Mouse (Mus musculus): Measurements from ENCODE around the gene Snn.

Snn gene

DNA sequence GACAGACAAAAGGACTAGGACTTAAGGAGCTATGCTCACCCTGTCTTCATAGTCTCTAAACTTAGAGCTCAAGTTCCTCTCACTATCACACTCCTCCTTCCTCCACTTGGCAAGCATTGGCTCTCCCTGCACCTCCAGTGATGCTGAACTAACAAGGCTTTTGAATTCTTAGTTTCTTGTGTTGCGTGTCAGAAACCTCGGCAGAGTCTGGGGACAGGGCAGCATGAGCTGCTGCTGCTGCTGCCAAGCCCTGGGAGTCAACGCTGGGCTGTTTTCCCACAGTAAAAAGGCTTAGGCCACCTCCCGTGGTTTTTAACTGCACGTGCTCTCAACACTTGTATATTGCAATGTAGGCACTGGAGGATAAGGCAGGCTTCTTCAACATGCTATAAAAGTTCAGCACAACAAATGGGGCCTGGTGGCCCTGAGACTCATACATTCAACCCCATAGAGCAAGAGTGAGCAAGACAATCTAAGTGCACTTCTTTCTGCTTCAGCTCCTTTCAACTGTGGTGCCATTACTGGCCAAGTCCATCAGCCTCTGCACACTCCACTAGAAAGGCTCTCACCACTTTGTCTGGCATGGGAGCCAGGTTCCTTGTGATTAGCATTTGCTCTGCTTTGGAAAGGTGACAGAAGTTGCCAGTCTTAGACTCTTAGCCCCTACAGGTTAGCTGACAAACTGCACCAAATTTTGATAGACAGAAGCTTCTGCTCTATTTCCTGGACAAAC is 26.3 kb downstream of the Snn start:
- peak in 1 of 2 experiments; percentile 68 for DNase-seq

DNA sequence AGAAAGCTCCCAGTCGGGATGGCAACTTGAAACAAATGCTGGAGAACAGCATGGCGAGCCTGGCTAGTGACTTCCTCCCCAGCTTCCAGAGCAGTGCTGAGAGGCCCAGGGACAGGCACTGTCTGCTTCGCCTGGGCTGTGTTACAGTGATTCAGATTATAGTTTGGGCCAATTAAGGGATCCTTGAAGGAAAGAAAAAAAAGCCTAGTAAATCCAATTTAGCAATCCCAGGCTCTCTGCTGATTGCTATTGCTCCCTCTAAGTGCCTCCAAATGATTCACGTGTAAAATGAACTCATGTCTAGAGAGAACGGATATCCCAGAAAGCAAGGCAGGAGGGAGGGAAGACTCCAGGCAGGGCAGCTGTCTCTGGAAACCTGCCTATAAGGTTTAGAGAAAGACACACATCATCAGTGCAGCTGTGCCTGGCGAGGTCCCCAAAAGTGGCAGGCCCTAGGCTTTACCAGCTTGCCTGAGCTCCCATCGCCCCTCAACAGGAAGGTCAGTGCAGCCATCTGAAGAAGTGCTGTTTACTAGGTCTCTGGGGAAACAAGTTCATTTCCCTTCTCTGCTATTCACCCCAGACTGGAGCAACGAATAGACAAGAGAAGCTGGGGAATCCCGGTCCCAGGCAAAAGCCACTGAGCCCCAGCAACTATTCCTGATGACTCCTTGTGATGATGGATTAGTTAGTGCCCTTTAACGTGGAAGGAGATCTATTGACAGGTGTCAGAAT is 30.3 kb downstream of the Snn start:
- peak in 1 of 2 experiments; percentile 32 for DNase-seq

DNA sequence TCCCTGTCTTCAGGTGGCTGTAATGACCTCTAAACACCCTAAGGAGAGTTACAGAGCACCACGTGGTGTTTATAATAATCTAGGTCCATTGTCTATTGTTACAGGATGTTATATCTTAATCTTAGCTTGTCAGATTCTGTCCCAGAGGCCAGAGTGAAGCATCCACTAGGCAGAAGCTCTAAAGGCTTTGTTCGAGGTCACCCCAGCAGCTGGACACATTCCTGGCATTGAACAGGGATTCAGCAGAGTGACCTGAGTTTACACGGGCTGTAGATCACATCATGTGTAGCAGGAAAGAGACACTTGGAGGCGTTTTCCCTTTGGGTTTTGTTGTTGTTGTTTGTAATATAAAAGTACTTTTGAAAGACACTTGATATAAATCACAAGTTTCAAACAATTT is 31.3 kb downstream of the Snn start:
- peak; percentile 51 to 81 for DNase-seq

DNA sequence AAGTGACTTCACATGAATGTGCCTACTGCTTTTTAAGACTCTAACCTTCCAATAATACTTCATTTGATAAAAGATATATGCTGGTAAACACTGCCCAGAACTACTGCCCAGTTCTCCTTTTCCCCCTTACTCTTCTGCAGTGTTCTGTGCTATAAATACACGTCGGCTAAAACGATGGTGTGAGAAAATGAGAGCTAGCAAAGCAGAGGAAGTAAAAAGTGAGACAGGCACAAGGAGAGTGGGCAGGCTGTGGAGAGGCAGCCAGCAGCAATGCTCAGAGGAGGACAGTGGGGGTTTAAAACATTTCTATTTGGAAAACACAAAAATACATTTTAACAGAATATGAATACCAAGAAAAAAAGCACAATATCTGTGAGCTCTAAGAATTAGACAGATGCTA is 31.8 kb downstream of the Snn start:
- no peak for DNase-seq

DNA sequence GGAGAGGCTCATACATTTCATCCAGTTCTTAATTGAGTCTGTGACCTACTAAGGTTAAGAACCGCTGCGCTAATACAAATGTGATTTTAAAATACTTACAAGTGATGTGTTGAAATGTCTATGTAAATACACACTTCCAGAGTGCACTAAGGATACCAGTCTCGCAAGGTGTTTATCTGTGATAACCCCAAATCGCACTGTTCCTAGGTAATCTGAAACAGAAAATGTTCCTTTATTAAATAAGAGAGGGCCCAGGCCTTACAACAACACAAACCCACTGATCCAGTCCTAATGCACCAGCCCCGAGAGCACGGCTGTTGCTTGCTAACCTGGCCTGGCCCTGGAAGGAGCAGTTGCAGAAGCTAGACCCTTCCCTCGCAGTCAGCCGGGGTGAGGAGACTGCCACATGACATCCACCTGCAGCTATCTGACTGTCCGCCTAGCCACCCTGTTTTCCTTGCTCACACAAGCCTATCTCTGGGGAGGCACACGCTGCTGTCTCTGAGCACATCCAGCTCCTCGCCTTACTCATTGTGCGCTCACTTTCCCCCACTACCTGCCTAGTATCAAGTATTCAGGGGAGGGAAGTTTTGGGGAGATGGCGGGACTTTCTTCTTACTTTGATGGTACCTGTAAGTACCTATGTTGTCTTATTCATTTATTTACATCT is 33.1 kb downstream of the Snn start:
- DNase-seq, result no peak

DNA sequence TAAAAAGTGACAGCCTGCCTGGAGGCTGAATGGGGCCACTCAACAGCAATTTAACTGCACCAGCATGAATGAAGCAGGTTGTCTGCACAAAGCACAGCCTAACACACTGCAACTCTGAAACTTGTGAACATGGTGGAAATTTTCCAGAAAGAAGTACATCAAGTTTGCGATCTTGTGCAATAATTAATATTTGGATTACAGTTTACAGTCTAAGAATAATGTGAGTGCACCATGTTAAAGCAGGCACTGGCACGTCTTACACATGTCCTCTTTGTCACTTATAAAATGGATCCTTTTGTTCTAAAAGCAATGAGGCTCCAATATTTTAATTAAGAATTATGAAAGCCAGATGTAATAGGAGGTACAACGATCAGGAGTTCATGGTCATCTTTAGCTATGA is 36.6 kb downstream of the Snn start:
- DNase-seq, result no peak

DNA sequence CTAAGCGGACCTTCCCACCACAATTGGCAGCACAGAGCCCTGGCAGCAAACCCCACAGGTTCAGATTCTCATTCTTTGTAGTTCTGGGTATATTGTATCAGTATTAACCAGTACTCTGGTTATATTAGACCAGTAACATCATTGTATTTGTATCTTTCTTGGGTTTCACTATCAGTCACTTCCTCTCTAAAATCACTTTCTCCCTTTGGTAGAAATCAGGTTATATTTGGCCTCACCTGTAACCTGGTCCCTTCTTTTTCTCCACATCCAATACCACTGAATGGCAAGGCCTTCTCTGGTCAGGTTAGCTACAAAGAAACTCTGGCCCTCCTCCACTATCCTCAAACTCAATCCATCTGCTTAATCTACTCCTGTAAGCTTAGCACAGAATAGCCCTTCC is 44.2 kb downstream of the Snn start:
- no peak for DNase-seq

DNA sequence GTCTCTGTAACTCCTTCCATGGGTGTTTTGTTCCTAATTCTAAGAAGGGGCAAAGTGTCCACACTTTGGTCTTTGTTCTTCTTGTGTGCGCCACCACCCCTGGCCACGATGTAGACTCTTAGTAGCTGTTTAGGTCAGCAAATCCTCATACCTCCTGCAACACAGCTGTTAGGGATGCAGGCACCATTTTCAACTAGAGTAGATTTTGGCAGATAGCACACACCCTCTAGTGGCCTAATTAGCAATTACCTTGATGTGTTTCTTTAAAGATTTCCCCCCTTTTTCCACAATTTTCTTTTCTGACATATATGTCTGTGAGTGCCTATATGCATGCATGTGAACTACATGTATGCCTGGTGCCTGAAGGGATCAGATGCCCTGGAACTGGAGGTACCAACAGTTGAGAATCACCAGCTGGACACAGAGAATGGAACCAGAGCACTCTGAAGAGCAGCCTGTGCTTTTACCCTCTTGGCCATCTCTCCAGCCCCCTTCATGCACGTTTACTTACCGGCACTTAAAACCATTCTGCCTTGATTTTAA is 48.5 kb downstream of the Snn start:
- DNase-seq, result no peak

DNA sequence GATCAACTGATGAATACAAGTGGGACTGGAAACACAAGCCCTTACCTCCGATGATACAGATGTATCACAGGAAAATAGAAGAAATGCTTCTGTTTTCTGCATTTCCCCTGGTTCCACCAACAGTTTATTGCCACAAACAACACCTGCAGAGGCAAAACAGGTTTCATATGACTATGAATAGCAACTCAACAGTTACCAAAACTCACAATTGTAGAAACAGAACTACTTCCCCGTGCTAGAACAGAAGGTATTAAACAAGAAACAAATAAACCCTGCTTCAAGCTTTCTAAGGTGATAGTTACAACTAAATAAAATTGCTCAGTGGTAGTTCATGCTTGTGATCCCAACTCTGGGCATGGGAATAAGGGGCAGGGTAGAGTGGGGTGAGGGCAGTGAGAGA is 61.9 kb downstream of the Snn start:
- no peak for DNase-seq

DNA sequence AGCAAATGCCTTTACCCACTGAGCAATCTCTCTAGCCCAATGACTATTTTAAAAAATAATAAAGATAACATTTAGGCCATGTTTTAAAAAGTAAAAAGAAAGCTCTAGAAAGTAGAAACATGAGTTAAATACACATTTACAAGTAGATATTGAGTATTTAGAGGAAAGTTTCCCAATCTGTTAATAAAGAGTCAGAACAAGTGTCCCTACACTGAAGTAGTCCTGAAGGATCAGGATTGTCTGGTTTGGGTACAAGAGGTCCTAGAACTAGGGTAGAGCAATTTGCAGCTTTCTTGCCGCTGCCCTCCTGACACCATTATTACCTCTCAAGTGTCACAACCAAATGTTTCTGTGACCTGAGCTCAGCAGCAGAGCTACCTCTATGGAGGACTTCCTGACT is 63.4 kb downstream of the Snn start:
- DNase-seq, result no peak

All from kidney, postnatal 25 days (tissue).